Mouse (Mus musculus): ENCODE data around the gene Mettl23. TPM values are rescaled to one million over a fixed set of nuclear protein-coding genes. Genes with fewer than 3 reads are reported as not detected.

The Mettl23 gene
- polyA plus RNA-seq, 1 experiment = 27.5 TPM

- Histone ChIP-seq H3K27ac (ENCODE audit: insufficient read depth, low read length) (no peak overlapping the region), H3K9me3 (replicated peaks; ENCODE audit: control insufficient read depth, insufficient read depth, low read length, poor library complexity, severe bottlenecking) (no peaks in the 10 kb centered on the region), H3K4me3 (ENCODE audit: low read depth, low read length) (no peak overlapping the region), H3K36me3 (ENCODE audit: control insufficient read depth, insufficient read depth, low read length, poor library complexity, severe bottlenecking) (peaks cover 54% of the 10 kb centered on the region), H3K27me3 (ENCODE audit: control insufficient read depth, insufficient read depth, low read length, poor library complexity, severe bottlenecking) (no peaks in the 10 kb centered on the region), H3K4me1 (ENCODE audit: control insufficient read depth, insufficient read depth, low read length) (no peaks in the 10 kb centered on the region), H3K9ac (ENCODE audit: low read depth, poor library complexity, severe bottlenecking) (no peak overlapping the region; the same call in 1 of the 2 replicates)
- no peak for TF ChIP-seq EP300 (IDR thresholded peaks at IDR 0.05; ENCODE audit: insufficient read depth, low read depth, low read length)
- TF ChIP-seq CTCF (IDR thresholded peaks at IDR 0.05; ENCODE audit: low read depth, low read length) = no peak
These were observed 6.5 kb downstream of the Mettl23 start for GRCm38 (mm10) chr11:116849587-116849986.

- H3K27ac ChIP-seq (ENCODE audit: insufficient read depth, low read length) = no peak overlapping the region
- no peaks in the 10 kb centered on the region for H3K4me1 ChIP-seq (ENCODE audit: control insufficient read depth, insufficient read depth, low read length)
- H3K9ac ChIP-seq (ENCODE audit: low read depth, poor library complexity, severe bottlenecking) = peak overlapping the region; percentile 88; the same call in 1 of the 2 replicates
- no peak for TF ChIP-seq CTCF (IDR thresholded peaks at IDR 0.05; ENCODE audit: low read depth, low read length)
- TF ChIP-seq EP300 (IDR thresholded peaks at IDR 0.05; ENCODE audit: insufficient read depth, low read depth, low read length) = no peak
- TF ChIP-seq POLR2A (IDR thresholded peaks at IDR 0.05; ENCODE audit: insufficient read depth, low read length) = no peak
- H3K9me3 ChIP-seq (replicated peaks; ENCODE audit: control insufficient read depth, insufficient read depth, low read length, poor library complexity, severe bottlenecking) = no peaks in the 10 kb centered on the region
- no peaks in the 10 kb centered on the region for H3K27me3 ChIP-seq (ENCODE audit: control insufficient read depth, insufficient read depth, low read length, poor library complexity, severe bottlenecking)
- peak overlapping the region; percentile 68 for H3K4me3 ChIP-seq (ENCODE audit: low read depth, low read length)
- H3K36me3 ChIP-seq (ENCODE audit: control insufficient read depth, insufficient read depth, low read length, poor library complexity, severe bottlenecking) = peaks cover 54% of the 10 kb centered on the region
These were observed 7.0 kb downstream of the Mettl23 start for GRCm38 (mm10) chr11:116850085-116850484.

DNA sequence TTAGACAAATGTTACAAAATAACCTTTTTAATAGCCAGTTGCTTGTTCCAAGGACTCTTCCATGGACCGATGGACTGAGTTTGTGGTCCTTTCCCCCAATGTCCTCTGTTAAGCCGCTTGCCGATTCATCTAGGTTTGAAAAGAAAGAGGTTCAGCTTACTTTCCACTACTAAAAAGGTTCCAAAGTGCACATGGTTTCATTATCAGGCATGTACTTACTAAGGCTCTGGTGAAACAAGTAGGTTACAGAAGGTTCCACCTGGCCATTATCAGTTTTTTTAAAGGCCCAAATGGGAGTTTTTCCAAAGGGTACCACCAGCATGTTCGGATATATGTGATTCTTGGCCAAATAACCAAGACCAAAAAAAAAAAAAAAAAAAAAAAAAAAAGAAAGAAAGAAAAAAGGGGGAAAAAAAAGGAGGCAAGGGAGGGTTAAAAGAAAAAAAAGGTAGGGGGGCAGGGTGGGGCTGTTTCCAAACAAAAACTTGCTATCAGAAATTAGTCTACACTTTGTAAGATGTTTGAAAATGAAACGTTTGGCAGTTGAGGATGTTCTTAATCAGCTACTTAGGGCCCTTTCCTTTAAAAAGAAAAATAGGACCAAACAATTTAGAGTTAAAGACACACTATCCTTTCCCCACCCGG is 7.9 kb downstream of the Mettl23 start:
- peak overlapping the region; percentile 54; the same call in 1 of the 2 replicates for H3K27ac ChIP-seq (ENCODE audit: insufficient read depth, low read length)
- peaks cover 53% of the 10 kb centered on the region for H3K36me3 ChIP-seq (ENCODE audit: control insufficient read depth, insufficient read depth, low read length, poor library complexity, severe bottlenecking)

DNA sequence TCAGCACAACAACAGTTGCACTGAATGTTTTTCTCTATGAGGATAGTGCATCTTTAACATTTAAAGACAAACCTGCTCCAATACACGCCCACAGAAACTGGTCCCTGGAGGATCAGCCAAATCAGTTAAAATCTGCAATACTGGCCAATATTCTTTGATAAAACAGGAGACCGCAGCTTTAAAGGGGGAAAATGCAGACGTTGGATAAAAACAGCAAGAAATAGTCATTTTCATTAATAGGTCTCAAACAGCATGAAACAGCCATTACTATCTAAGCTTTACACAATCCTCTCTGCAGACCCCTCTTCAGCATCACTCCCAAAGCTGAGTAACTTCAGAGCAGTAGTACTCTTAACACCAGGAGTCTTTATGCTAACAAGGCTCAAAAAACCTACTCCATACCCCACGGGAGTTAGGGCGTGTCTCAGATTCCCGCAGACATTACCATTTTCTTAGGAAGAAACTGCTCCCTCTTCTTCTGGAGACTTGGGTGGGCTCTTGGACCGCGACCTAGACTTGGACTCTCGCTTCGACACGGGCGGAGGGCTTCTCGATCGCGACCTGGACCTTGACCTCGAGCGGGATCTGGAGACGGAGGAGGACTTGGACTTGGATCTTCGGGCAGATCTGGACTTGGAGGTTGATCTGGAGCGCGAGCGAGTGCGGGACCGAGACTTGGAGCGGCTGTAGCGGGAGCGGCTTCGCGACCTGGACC is 8.7 kb downstream of the Mettl23 start:
- Histone ChIP-seq H3K4me3 (ENCODE audit: low read depth, low read length) (peak overlapping the region; percentile 93), H3K9ac (ENCODE audit: low read depth, poor library complexity, severe bottlenecking) (peak overlapping the region; percentile 88), H3K27ac (ENCODE audit: insufficient read depth, low read length) (peak overlapping the region; percentile 37), H3K36me3 (ENCODE audit: control insufficient read depth, insufficient read depth, low read length, poor library complexity, severe bottlenecking) (peaks cover 48% of the 10 kb centered on the region), H3K4me1 (ENCODE audit: control insufficient read depth, insufficient read depth, low read length) (no peaks in the 10 kb centered on the region), H3K27me3 (ENCODE audit: control insufficient read depth, insufficient read depth, low read length, poor library complexity, severe bottlenecking) (no peaks in the 10 kb centered on the region), H3K9me3 (replicated peaks; ENCODE audit: control insufficient read depth, insufficient read depth, low read length, poor library complexity, severe bottlenecking) (no peaks in the 10 kb centered on the region)
- TF ChIP-seq CTCF (IDR thresholded peaks at IDR 0.05; ENCODE audit: low read depth, low read length) (no peak), POLR2A (IDR thresholded peaks at IDR 0.05; ENCODE audit: insufficient read depth, low read length) (no peak), EP300 (IDR thresholded peaks at IDR 0.05; ENCODE audit: insufficient read depth, low read depth, low read length) (no peak)

More for the DNA sequence above, 7.9 kb downstream of the Mettl23 start:
- TF ChIP-seq EP300 (IDR thresholded peaks at IDR 0.05; ENCODE audit: insufficient read depth, low read depth, low read length) (no peak), CTCF (IDR thresholded peaks at IDR 0.05; ENCODE audit: low read depth, low read length) (no peak), POLR2A (IDR thresholded peaks at IDR 0.05; ENCODE audit: insufficient read depth, low read length) (no peak)
- H3K9ac ChIP-seq (ENCODE audit: low read depth, poor library complexity, severe bottlenecking) = peak overlapping the region; percentile 88
- no peaks in the 10 kb centered on the region for H3K4me1 ChIP-seq (ENCODE audit: control insufficient read depth, insufficient read depth, low read length)
- H3K27me3 ChIP-seq (ENCODE audit: control insufficient read depth, insufficient read depth, low read length, poor library complexity, severe bottlenecking) = no peaks in the 10 kb centered on the region
- peak overlapping the region; percentile 93 for H3K4me3 ChIP-seq (ENCODE audit: low read depth, low read length)
- H3K9me3 ChIP-seq (replicated peaks; ENCODE audit: control insufficient read depth, insufficient read depth, low read length, poor library complexity, severe bottlenecking) = no peaks in the 10 kb centered on the region

DNA sequence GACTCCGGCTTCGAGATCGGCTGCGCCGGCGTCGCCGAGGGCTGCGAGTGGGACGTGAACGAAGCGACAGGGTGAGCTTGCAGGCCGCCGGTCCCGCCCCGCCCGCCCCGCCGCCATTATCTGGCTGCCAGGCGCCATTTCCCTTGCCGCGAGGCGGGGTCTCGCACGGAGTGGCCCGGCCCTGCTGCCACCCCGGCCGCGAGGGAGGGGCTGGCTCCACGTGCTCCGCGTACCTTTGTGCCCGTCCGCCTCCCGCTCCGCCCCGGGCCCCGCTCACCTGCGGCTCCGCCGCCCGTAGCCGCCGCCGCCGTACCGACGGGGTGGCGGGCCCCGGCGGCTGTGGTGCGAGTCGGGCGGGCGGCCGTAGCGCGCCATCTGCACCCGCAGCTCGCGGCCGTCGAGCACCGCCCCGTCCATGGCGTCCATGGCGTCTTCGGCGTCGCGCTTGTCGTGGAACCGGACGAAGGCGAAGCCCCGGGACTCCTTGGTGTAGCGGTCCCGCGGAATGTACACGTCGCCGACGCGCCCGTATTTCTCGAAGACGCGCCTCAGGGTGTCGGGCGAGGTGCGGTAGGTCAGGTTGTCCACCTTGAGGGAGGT is 9.3 kb downstream of the Mettl23 start, which contains the start of gene Mfsd11:
Gene Mfsd11 (plus strand): TSS at position 150 of the 600 bp plus-strand sequence.
- Histone ChIP-seq H3K36me3 (ENCODE audit: control insufficient read depth, insufficient read depth, low read length, poor library complexity, severe bottlenecking) (peaks cover 45% of the 10 kb centered on the region), H3K27ac (ENCODE audit: insufficient read depth, low read length) (peak within 1 kb of the TSS; percentile 82), H3K9me3 (replicated peaks; ENCODE audit: control insufficient read depth, insufficient read depth, low read length, poor library complexity, severe bottlenecking) (no peaks in the 10 kb centered on the region), H3K4me3 (ENCODE audit: low read depth, low read length) (peak within 1 kb of the TSS; percentile 93), H3K9ac (ENCODE audit: low read depth, poor library complexity, severe bottlenecking) (peak within 1 kb of the TSS; percentile 88), H3K27me3 (ENCODE audit: control insufficient read depth, insufficient read depth, low read length, poor library complexity, severe bottlenecking) (no peaks in the 10 kb centered on the region), H3K4me1 (ENCODE audit: control insufficient read depth, insufficient read depth, low read length) (no peaks in the 10 kb centered on the region)
- TF ChIP-seq CTCF (IDR thresholded peaks at IDR 0.05; ENCODE audit: low read depth, low read length) (no peak), POLR2A (IDR thresholded peaks at IDR 0.05; ENCODE audit: insufficient read depth, low read length) (no peak), EP300 (IDR thresholded peaks at IDR 0.05; ENCODE audit: insufficient read depth, low read depth, low read length) (no peak)
